Mouse (Mus musculus) myocyte (in vitro differentiated cells): ENCODE data around the gene Slc22a17. TPM values are rescaled to one million over a fixed set of nuclear protein-coding genes. Genes with fewer than 3 reads are reported as not detected.

Source experiments
- H3K27me3 ChIP-seq: one replicate; pipeline ENCODE4 v1.6.1; 2011; ENCODE audit not compliant: control insufficient read depth, insufficient read depth, insufficient read length
- H3K36me3 ChIP-seq: one replicate; pipeline ENCODE4 v1.6.1; 2011; ENCODE audit not compliant: control insufficient read depth, insufficient read depth
- H3K4me2 ChIP-seq: one replicate; pipeline ENCODE4 v1.6.1; 2011; ENCODE audit warnings: low read depth, control low read depth
- H3K4me3 ChIP-seq: one replicate; pipeline ENCODE4 v1.5.1; 2011; ENCODE audit warnings: mild to moderate bottlenecking, control low read depth, moderate library complexity
- H3K79me2 ChIP-seq: one replicate; pipeline ENCODE4 v1.6.1; 2011; ENCODE audit not compliant: control insufficient read depth, insufficient read depth
- H3ac ChIP-seq: one replicate; pipeline ENCODE4 v1.6.1; 2011; ENCODE audit not compliant: control insufficient read depth, insufficient read length
- CEBPB ChIP-seq: IDR thresholded peaks from 2 replicates; pipeline ENCODE4 v1.6.1; 2011; ENCODE audit warnings: mild to moderate bottlenecking, moderate library complexity; ENCODE audit not compliant: poor library complexity, insufficient read depth, severe bottlenecking
- E2F4 ChIP-seq: IDR thresholded peaks from one replicate; pipeline ENCODE4 v1.6.1; 2011; ENCODE audit warnings: mild to moderate bottlenecking, control low read depth, moderate library complexity; ENCODE audit not compliant: insufficient read depth
- MAX ChIP-seq: IDR thresholded peaks from one replicate; pipeline ENCODE4 v1.6.1; 2011; ENCODE audit warnings: low read depth, mild to moderate bottlenecking, control low read depth
- MYOD1 ChIP-seq, 3 experiments: IDR thresholded peaks; one replicate each; pipeline ENCODE4 v1.6.1; 2011; ENCODE audit warnings: control low read depth in 2 of 3, low read depth in 2 of 3, mild to moderate bottlenecking in 2 of 3, moderate library complexity in 1 of 3; ENCODE audit not compliant: insufficient read length in 2 of 3, control insufficient read depth in 1 of 3
- MYOG ChIP-seq, 3 experiments: IDR thresholded peaks; one replicate each; pipeline ENCODE4 v1.6.1; 2011; ENCODE audit warnings: control low read depth in 2 of 3, low read depth in 2 of 3, mild to moderate bottlenecking in 2 of 3; ENCODE audit not compliant: insufficient read length in 2 of 3, control insufficient read depth in 1 of 3, insufficient read depth in 1 of 3
- POLR2A ChIP-seq: IDR thresholded peaks from one replicate; pipeline ENCODE4 v1.6.1; 2011; ENCODE audit warnings: low read depth, mild to moderate bottlenecking, control low read depth, moderate library complexity; ENCODE audit not compliant: insufficient read length
- POLR2AphosphoS2 ChIP-seq: IDR thresholded peaks from one replicate; pipeline ENCODE4 v1.6.1; 2011; ENCODE audit warnings: low read depth, control low read depth; ENCODE audit not compliant: insufficient read length
- REST ChIP-seq: IDR thresholded peaks from one replicate; pipeline ENCODE4 v1.6.1; 2011; ENCODE audit warnings: mild to moderate bottlenecking, control low read depth, moderate library complexity; ENCODE audit not compliant: insufficient read depth, insufficient read length
- SRF ChIP-seq: IDR thresholded peaks from one replicate; pipeline ENCODE4 v1.6.1; 2011; ENCODE audit warnings: low read depth; ENCODE audit not compliant: control insufficient read depth, insufficient read length
- TCF12 ChIP-seq: IDR thresholded peaks from one replicate; pipeline ENCODE4 v1.6.1; 2011; ENCODE audit warnings: mild to moderate bottlenecking, control low read depth; ENCODE audit not compliant: poor library complexity, insufficient read depth, severe bottlenecking
- TCF3 ChIP-seq: IDR thresholded peaks from one replicate; pipeline ENCODE4 v1.6.1; 2011; ENCODE audit warnings: low read depth, control low read depth; ENCODE audit not compliant: insufficient read length
- USF1 ChIP-seq: IDR thresholded peaks from one replicate; pipeline ENCODE4 v1.6.1; 2011; ENCODE audit warnings: low read depth, mild to moderate bottlenecking, control low read depth, moderate library complexity
- polyA plus RNA-seq: library from polyadenylated mRNA; unstranded; fragments of >200 nt; fragmentation: generic; extraction: Trizol; gene quantifications from one replicate; pipeline ENCODE4 v1.2.1, GENCODE M21; 2012; ENCODE audit warnings: missing spikeins

Gene Slc22a17
- polyA plus RNA-seq, 1 experiment: 0.92 TPM

DNA sequence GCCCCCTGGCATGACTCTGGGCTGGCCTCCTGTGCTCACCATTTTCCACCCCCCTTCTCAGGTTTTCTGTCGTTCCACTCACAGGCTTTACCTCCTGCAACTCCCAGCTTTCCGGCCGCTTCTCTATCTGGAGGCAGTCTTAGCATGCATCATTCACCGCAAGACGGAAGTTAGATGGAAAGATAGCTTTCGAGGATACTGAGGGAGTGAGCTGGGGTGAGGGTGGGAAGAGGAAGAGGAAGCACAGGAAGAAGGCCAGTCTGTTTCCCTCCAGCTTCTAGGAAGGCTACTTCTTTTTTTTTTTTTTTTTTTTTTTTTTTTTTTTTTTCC is 23.9 kb upstream of the Slc22a17 start:
- Histone ChIP-seq H3K27me3 (peaks cover 21% of the 10 kb centered on the region), H3K4me3 (no peak overlapping the region), H3K79me2 (no peaks in the 10 kb centered on the region), H3ac (no peak overlapping the region), H3K4me2 (no peak overlapping the region), H3K36me3 (no peaks in the 10 kb centered on the region)
- TF ChIP-seq CEBPB (no peak), MYOG (IDR thresholded peaks at IDR 0.05; ENCODE audit: control insufficient read depth in 1 of 3, insufficient read depth in 1 of 3, insufficient read length in 2 of 3, low read depth in 2 of 3) (no peak), E2F4 (no peak), TCF12 (no peak), MYOD1 (IDR thresholded peaks at IDR 0.05; ENCODE audit: control insufficient read depth in 1 of 3, insufficient read length in 2 of 3, low read depth in 2 of 3) (no peak), POLR2A (no peak), SRF (no peak), USF1 (no peak), POLR2AphosphoS2 (no peak), REST (no peak), MAX (no peak), TCF3 (no peak)

DNA sequence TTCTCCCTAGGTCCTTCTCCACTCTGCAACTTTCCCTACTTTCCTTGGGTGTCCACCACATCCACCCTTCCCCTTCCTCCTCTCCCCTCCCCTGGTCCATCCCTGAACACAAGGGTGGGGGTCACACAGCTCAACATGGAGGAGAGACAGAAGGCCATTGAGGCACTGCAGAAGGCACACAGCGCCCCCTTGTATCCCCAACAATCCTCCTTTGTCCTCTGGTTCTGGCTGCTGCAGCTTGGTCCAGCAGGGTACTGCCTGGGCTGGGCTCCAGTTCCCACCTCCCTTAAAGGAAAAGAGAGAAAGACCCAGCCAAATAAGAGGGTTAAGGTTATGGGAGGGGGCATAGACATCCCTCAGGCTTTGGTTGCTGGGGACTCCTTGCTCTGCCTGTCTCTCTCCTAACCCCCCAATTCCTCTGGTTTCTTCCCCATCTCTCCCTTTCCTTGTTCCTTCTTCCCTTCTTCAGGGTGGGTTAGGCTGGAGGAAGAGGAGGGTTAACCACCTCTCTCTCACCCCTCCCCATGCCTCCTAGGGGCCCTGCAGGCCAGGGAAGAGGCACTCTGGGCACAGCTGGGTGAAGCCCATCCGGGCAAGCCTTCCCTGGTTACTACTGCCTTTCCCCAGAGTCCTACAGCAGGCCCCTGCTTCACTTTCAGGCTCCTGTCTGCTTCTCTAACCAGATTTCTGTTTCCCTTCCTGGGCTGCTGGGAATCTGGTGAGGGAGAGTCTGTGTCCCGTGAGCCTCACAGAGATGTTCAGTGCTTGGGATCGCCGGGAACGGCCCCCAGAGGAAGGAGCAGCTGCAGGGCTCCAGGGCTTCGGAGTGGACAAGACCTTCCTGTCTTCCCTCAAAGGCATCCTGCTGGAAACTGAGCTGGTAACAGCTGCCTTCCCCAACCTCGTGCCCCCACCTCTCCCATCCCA is 23.2 kb upstream of the Slc22a17 start, which contains the start of gene Cmtm5:
Gene Cmtm5 (plus strand): TSS at position 358 of the 927 bp plus-strand sequence.
- Histone ChIP-seq H3K36me3 (no peaks in the 10 kb centered on the region), H3K27me3 (peaks cover 21% of the 10 kb centered on the region), H3ac (no peak within 1 kb of the TSS), H3K4me2 (no peak within 1 kb of the TSS), H3K79me2 (no peaks in the 10 kb centered on the region), H3K4me3 (no peak within 1 kb of the TSS)
- TF ChIP-seq MYOG (IDR thresholded peaks at IDR 0.05; ENCODE audit: control insufficient read depth in 1 of 3, insufficient read depth in 1 of 3, insufficient read length in 2 of 3, low read depth in 2 of 3) (peak in 1 of 3 experiments; percentile 43), E2F4 (no peak)

DNA sequence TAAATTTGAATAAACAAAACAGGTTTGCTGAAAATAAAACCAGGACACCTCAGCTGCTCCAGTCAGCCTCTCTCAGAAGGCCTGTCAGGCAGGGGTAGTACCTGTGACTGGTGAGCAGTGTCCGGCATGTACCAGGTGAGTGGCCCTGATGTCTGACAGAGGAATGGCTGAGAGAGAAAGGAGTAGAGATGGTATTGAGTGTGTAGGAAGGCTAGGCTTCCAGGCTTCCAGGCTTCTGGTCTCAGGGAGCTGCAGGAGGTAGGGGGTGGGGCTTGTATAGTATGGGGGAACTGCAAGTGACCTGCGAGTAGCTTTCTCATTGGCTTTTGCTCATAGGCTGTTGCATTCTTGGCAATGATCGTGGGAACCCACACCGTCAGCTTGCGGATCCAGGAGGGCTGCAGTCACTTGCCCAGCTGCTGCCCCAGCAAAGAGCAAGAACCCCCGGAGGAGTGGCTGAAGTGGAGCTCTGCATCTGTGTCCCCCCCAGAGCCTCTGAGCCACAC is 19.8 kb upstream of the Slc22a17 start, which contains the start of gene Il25:
Gene Il25 (plus strand): TSS at position 51 of the 506 bp plus-strand sequence.
- no peaks in the 10 kb centered on the region for H3K36me3 ChIP-seq
- no peak within 1 kb of the TSS for H3K4me3 ChIP-seq
- no peak for TF ChIP-seq MYOD1 (IDR thresholded peaks at IDR 0.05; ENCODE audit: control insufficient read depth in 1 of 3, insufficient read length in 2 of 3, low read depth in 2 of 3)
- TF ChIP-seq MYOG (IDR thresholded peaks at IDR 0.05; ENCODE audit: control insufficient read depth in 1 of 3, insufficient read depth in 1 of 3, insufficient read length in 2 of 3, low read depth in 2 of 3): peak in 1 of 3 experiments; percentile 9
- H3ac ChIP-seq: no peak within 1 kb of the TSS
- H3K79me2 ChIP-seq: no peaks in the 10 kb centered on the region
- peaks cover 21% of the 10 kb centered on the region for H3K27me3 ChIP-seq
- no peak within 1 kb of the TSS for H3K4me2 ChIP-seq

DNA sequence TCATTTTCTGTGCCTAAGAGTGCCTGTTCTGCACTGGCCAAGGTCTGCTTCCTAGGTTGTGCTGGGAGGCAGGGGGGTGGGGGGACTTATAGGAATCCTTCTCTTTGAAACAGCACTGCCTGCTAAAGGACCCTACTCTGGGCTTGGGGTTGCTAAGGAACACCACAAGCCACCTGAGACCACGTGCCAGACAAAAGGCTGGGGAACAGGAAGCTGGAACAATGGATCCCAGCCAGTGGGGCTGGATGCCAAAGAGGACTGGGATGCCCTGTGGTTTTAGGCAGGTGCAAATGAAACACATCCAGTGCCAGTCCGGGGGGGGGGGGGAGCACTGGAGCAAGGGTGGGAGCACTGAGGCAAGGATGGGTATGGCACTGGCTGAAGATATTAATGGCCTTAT is 17.5 kb upstream of the Slc22a17 start:
- Histone ChIP-seq H3ac (no peak overlapping the region), H3K27me3 (peaks cover 32% of the 10 kb centered on the region), H3K4me2 (no peak overlapping the region), H3K79me2 (no peaks in the 10 kb centered on the region), H3K36me3 (no peaks in the 10 kb centered on the region), H3K4me3 (no peak overlapping the region)
- peak; percentile 29 for TF ChIP-seq USF1
- no peak for TF ChIP-seq E2F4
- no peak for TF ChIP-seq POLR2A
- TF ChIP-seq MYOG (IDR thresholded peaks at IDR 0.05; ENCODE audit: control insufficient read depth in 1 of 3, insufficient read depth in 1 of 3, insufficient read length in 2 of 3, low read depth in 2 of 3): peak in 1 of 3 experiments; percentile 44

DNA sequence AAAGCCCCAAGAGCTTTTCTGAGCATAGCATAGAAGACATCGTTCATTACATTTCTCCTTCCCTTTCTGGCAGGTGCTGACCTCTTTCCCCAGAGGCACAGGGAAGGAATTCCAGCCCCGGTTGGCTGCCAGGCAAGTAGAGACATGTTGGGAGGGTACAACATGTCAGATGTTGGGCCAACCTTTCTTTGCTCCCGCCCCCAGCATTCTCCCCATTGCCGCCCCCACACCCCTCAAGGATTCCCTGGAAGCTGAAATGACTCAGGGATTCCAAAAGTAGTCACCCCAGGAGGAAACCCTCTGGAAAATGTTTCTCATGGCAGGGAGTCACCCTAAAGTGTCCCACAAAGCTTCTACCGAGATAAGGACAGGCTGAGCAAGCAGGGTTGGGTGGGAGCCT is 16.9 kb upstream of the Slc22a17 start:
- Histone ChIP-seq H3K79me2 (no peaks in the 10 kb centered on the region), H3K27me3 (peaks cover 30% of the 10 kb centered on the region), H3K4me2 (no peak overlapping the region), H3K36me3 (no peaks in the 10 kb centered on the region), H3K4me3 (no peak overlapping the region), H3ac (no peak overlapping the region)
- TF ChIP-seq MYOG (IDR thresholded peaks at IDR 0.05; ENCODE audit: control insufficient read depth in 1 of 3, insufficient read depth in 1 of 3, insufficient read length in 2 of 3, low read depth in 2 of 3): peak in 1 of 3 experiments; percentile 3
- no peak for TF ChIP-seq TCF3
- peak in 1 of 3 experiments; percentile 3 for TF ChIP-seq MYOD1 (IDR thresholded peaks at IDR 0.05; ENCODE audit: control insufficient read depth in 1 of 3, insufficient read length in 2 of 3, low read depth in 2 of 3)
- no peak for TF ChIP-seq USF1
- TF ChIP-seq E2F4: no peak
